9 mouse cellular contexts compared by ENCODE assay signal in the genomic region with DNA sequence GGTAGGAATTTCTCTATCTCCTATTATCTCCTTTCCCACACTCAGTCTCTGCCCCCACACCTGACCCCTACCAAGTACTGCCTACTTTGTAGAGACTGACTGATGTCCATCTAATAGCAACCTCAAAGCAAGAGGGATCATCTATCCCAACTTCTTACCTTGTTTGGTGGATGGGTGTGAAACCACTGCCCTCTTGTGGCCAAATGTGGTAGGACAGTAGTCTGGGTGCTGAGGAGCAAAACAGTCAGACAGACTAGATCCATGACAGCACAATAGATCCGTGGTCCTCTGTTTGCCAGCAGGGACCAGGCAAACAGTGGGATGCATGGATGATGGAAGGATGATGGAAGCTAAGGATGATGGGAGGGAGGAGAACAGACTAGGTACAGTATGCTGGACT. TPM values are rescaled to one million over a fixed set of nuclear protein-coding genes. Genes with fewer than 3 reads are reported as not detected.
DNase-seq lines count a peak whose midpoint lies in the region; ATAC-seq and TF ChIP-seq lines count a peak whose summit lies in the region.
"Had no signal": no experiment of that assay in that cellular context is flagged by ENCODE, and none has a peak within 500 bp of the region (broad histone marks: within the 10 kb centered on the region; RNA-seq: fewer than 3 reads in every experiment).

No protein-coding gene starts in this region.

- H3K27me3 ChIP-seq in heart, adult 2 months (ENCODE audit: control insufficient read depth, insufficient read depth, low read length) = no peaks in the 10 kb centered on the region
- H3K27me3 ChIP-seq in heart, embryonic 10.5 days (ENCODE audit: insufficient read depth, poor library complexity, severe bottlenecking) = peaks cover 46% of the 10 kb centered on the region
- H3K27me3 ChIP-seq in midbrain, embryonic 15.5 days (replicated peaks) = no peaks in the 10 kb centered on the region
- H3K27me3 ChIP-seq: limb, embryonic 15.5 days had no signal

- no peaks in the 10 kb centered on the region for H3K9me3 ChIP-seq in heart, embryonic 10.5 days
- H3K9me3 ChIP-seq in ES-E14 (ENCODE audit: control insufficient read depth, insufficient read depth, low read depth, low read length) = no peaks in the 10 kb centered on the region
- no peaks in the 10 kb centered on the region for H3K9me3 ChIP-seq in midbrain, embryonic 15.5 days
- H3K9me3 ChIP-seq: limb, embryonic 15.5 days had no signal

- H3K4me2 ChIP-seq in midbrain, embryonic 15.5 days = no peak overlapping the region
- H3K4me2 ChIP-seq: limb, embryonic 15.5 days had no signal

- H3K9ac ChIP-seq in heart, adult 2 months (ENCODE audit: low read depth, low read length) = no peak overlapping the region
- no peak overlapping the region for H3K9ac ChIP-seq in ES-E14 (ENCODE audit: insufficient read depth, low read depth, low read length, poor library complexity, severe bottlenecking)
- H3K9ac ChIP-seq in midbrain, embryonic 15.5 days = no peak overlapping the region
- H3K9ac ChIP-seq: limb, embryonic 15.5 days had no signal

- intact Hi-C loops in heart, adult 2 months (cut with DNase I) = loop anchor here (2.0 kb wide), 1 partner anchor 26 kb away; no protein-coding TSS in a partner anchor
- intact Hi-C loops in left cerebral cortex, postnatal 14 days (cut with DNase I) = no loop called here

- DNase-seq in heart, adult 2 months = peak; percentile 53 to 74
- no peak for DNase-seq in heart, embryonic 10.5 days (ENCODE audit: low spot score)
- DNase-seq in ES-E14 (ENCODE audit: low read depth, low spot score) = peak; percentile 81
- DNase-seq in cerebellum, adult 8-10 months = peak; percentile 64
- peak; percentile 65 to 67 for DNase-seq in frontal cortex, postnatal 25 days (ENCODE audit: low spot score in 2 of 2)
- DNase-seq in left cerebral cortex, postnatal 14 days (ENCODE audit: low spot score in 2 of 2) = peak; percentile 70 to 80
- peak; percentile 52 to 60 for DNase-seq in spleen, postnatal 36 days (ENCODE audit: low spot score in 2 of 2)

- H3K4me3 ChIP-seq in heart, adult 2 months = no peak overlapping the region
- H3K4me3 ChIP-seq in heart, embryonic 10.5 days = no peak overlapping the region
- no peak overlapping the region for H3K4me3 ChIP-seq in ES-E14 (ENCODE audit: insufficient read depth in 1 of 2, low read depth in 1 of 2, low read length in 2 of 2, poor library complexity in 1 of 2, severe bottlenecking in 1 of 2)
- no peak overlapping the region for H3K4me3 ChIP-seq in midbrain, embryonic 15.5 days
- H3K4me3 ChIP-seq: limb, embryonic 15.5 days had no signal

- in situ Hi-C loops in ES-E14 (cut with MboI; ENCODE audit: low sequenced_read_pairs in 2 of 2, unreplicated experiment in 2 of 2) = no loop called here

- no peaks in the 10 kb centered on the region for H3K36me3 ChIP-seq in heart, adult 2 months (ENCODE audit: control insufficient read depth, insufficient read depth, low read length)
- H3K36me3 ChIP-seq in heart, embryonic 10.5 days = no peaks in the 10 kb centered on the region
- no peaks in the 10 kb centered on the region for H3K36me3 ChIP-seq in ES-E14 (ENCODE audit: control insufficient read depth, insufficient read depth, low read length, poor library complexity, severe bottlenecking)
- no peaks in the 10 kb centered on the region for H3K36me3 ChIP-seq in midbrain, embryonic 15.5 days (replicated peaks)
- H3K36me3 ChIP-seq: limb, embryonic 15.5 days had no signal

- no peaks in the 10 kb centered on the region for H3K79me2 ChIP-seq in heart, adult 2 months (replicated peaks; ENCODE audit: control insufficient read depth, insufficient read depth, low read length)

- WGBS in heart, adult 2 months = 3% methylated on average over 1 of the region's 1 CpGs
- 19% methylated on average over 1 of the region's 1 CpGs for WGBS in heart, embryonic 10.5 days
- 0% methylated on average over 1 of the region's 1 CpGs for WGBS in midbrain, embryonic 15.5 days

- 0 out of 2 replicates have a peak, but pooled peaks have one; percentile 40 for TF ChIP-seq EP300 in heart, adult 2 months (IDR thresholded peaks at IDR 0.05; ENCODE audit: insufficient read depth, low read depth, low read length)

- H3K4me1 ChIP-seq in heart, adult 2 months (ENCODE audit: control insufficient read depth, insufficient read depth, low read length) = no peaks in the 10 kb centered on the region
- peaks cover 22% of the 10 kb centered on the region for H3K4me1 ChIP-seq in heart, embryonic 10.5 days
- peaks cover 0 to 15% of the 10 kb centered on the region in 2 experiments; a peak in 2 of 4 replicates for H3K4me1 ChIP-seq in ES-E14 (ENCODE audit: control insufficient read depth in 2 of 2, insufficient read depth in 2 of 2, low read length in 2 of 2, poor library complexity in 1 of 2)
- H3K4me1 ChIP-seq in midbrain, embryonic 15.5 days = no peaks in the 10 kb centered on the region

- H3K27ac ChIP-seq in heart, adult 2 months = no peak overlapping the region
- no peak overlapping the region for H3K27ac ChIP-seq in heart, embryonic 10.5 days
- H3K27ac ChIP-seq in ES-E14 (ENCODE audit: insufficient read depth, low read depth, low read length, poor library complexity, severe bottlenecking) = no peak overlapping the region
- no peak overlapping the region for H3K27ac ChIP-seq in midbrain, embryonic 15.5 days
- H3K27ac ChIP-seq: limb, embryonic 15.5 days had no signal

- ATAC-seq in midbrain, embryonic 15.5 days (replicated peaks) = peak; percentile 60; the same call in 1 of the 2 replicates

- no peak for TF ChIP-seq POLR2A in heart, adult 2 months (IDR thresholded peaks at IDR 0.05; ENCODE audit: insufficient read depth, low read depth, low read length)

- TF ChIP-seq CTCF in heart, adult 2 months (IDR thresholded peaks at IDR 0.05) = peak; percentile 94

TF ChIP-seq in ES-E14, 5 proteins besides CTCF, POLR2A, EP300 and RAD21:
- no peak for TF ChIP-seq CHD2 (IDR thresholded peaks at IDR 0.05; ENCODE audit: low read depth, low read length)
- no peak for TF ChIP-seq MAFK (IDR thresholded peaks at IDR 0.05; ENCODE audit: insufficient read depth, low read depth, low read length)
- no peak for TF ChIP-seq HCFC1 (IDR thresholded peaks at IDR 0.05; ENCODE audit: borderline replicate concordance, insufficient read depth, low read length)
- no peak for TF ChIP-seq ZNF384 (IDR thresholded peaks at IDR 0.05; ENCODE audit: low read depth, low read length)
- peak; percentile 48; the same call in 1 of the 2 replicates for TF ChIP-seq ZC3H11A (IDR thresholded peaks at IDR 0.05; ENCODE audit: borderline replicate concordance, low read depth, low read length)
TF ChIP-seq in ES-E14: peak in this region for 1.

RNA-seq across cellular contexts. Expression of a gene that starts 4.0 kb away (rescaled TPM):
- under 1 TPM; 0.73 to 0.82 TPM for total RNA-seq in heart, adult 2 months (2021)
- 0.82 and 1.4 TPM in 2 replicates for polyA plus RNA-seq in heart, adult 2 months (2012; rRNA removed)
- polyA plus RNA-seq in heart, embryonic 10.5 days (2016; fragmentation: Nextera tagmentation; extraction: Ambion mirVana) = 1.5 and 5.0 TPM in 2 replicates
- 1.1 and 2.3 TPM in 2 replicates for total RNA-seq in ES-E14 (2012; rRNA removed)
- under 1 TPM in 1 of 2 experiments, not detected in 1; 0.19 TPM for total RNA-seq in left cerebral cortex, postnatal 14 days (2021)
- 0.34 and 0.50 TPM in 2 replicates for polyA plus RNA-seq in midbrain, embryonic 15.5 days (2015; fragmentation: Nextera tagmentation; extraction: Ambion mirVana)

RNA-seq across cellular contexts. Expression of a gene that starts 10.1 kb away (rescaled TPM):
- total RNA-seq in heart, adult 2 months (2021) = 10 to 100 TPM; 20.1 to 21.0 TPM
- polyA plus RNA-seq in heart, adult 2 months (2012; rRNA removed) = 30.5 and 32.5 TPM in 2 replicates
- polyA plus RNA-seq in heart, embryonic 10.5 days (2016; fragmentation: Nextera tagmentation; extraction: Ambion mirVana) = 28.0 and 36.5 TPM in 2 replicates
- 17.5 and 19.3 TPM in 2 replicates for total RNA-seq in ES-E14 (2012; rRNA removed)
- 100 to 1,000 TPM; 329 to 359 TPM for total RNA-seq in left cerebral cortex, postnatal 14 days (2021)
- 401 and 406 TPM in 2 replicates for polyA plus RNA-seq in midbrain, embryonic 15.5 days (2015; fragmentation: Nextera tagmentation; extraction: Ambion mirVana)

RNA-seq across cellular contexts. Expression of a gene that starts 31.0 kb away (rescaled TPM):
- under 1 TPM; 0.97 to 0.98 TPM for total RNA-seq in heart, adult 2 months (2021)
- 2.3 and 3.6 TPM in 2 replicates for polyA plus RNA-seq in heart, adult 2 months (2012; rRNA removed)
- not detected in 2 replicates for polyA plus RNA-seq in heart, embryonic 10.5 days (2016; fragmentation: Nextera tagmentation; extraction: Ambion mirVana)
- total RNA-seq in ES-E14 (2012; rRNA removed) = 0.26 TPM in 1 of 2 replicates, not detected in the other
- total RNA-seq in left cerebral cortex, postnatal 14 days (2021) = 100 to 1,000 TPM; 148 to 163 TPM
- polyA plus RNA-seq in midbrain, embryonic 15.5 days (2015; fragmentation: Nextera tagmentation; extraction: Ambion mirVana) = 0.87 and 1.2 TPM in 2 replicates
- polyA plus RNA-seq: limb, embryonic 15.5 days had no signal

RNA-seq across cellular contexts. Expression of a gene that starts 31.4 kb away (rescaled TPM):
- 10 to 100 TPM; 12.2 to 14.4 TPM for total RNA-seq in heart, adult 2 months (2021)
- 12.6 and 21.5 TPM in 2 replicates for polyA plus RNA-seq in heart, adult 2 months (2012; rRNA removed)
- 0.49 and 0.64 TPM in 2 replicates for polyA plus RNA-seq in heart, embryonic 10.5 days (2016; fragmentation: Nextera tagmentation; extraction: Ambion mirVana)
- 1.7 TPM in 2 replicates for total RNA-seq in ES-E14 (2012; rRNA removed)
- 1 to 10 TPM; 2.7 TPM for total RNA-seq in left cerebral cortex, postnatal 14 days (2021)
- polyA plus RNA-seq in midbrain, embryonic 15.5 days (2015; fragmentation: Nextera tagmentation; extraction: Ambion mirVana) = 0.77 and 1.0 TPM in 2 replicates

Comparison
In these comparisons a context has a peak if more than half of its experiments do, and no peak if none do; other contexts are left out.
1. RNA of a gene that starts 10.1 kb away (total RNA-seq): 329 to 359 TPM in left cerebral cortex, postnatal 14 days; 20.1 to 21.0 TPM in heart, adult 2 months and 17.5 to 19.3 TPM in ES-E14; every median in the first group is over 10 times any median in the second.
2. RNA of a gene that starts 31.0 kb away (total RNA-seq): 148 to 163 TPM in left cerebral cortex, postnatal 14 days; 0.97 to 0.98 TPM in heart, adult 2 months and 0.26 TPM in ES-E14; every median in the first group is over 10 times any median in the second.